Mouse (Mus musculus): Measurements from ENCODE around the gene Piezo1. TPM values are rescaled to one million over a fixed set of nuclear protein-coding genes. Genes with fewer than 3 reads are reported as not detected.

Piezo1 gene
- polyA plus RNA-seq, 1 experiment: 107 TPM

- Histone ChIP-seq H3ac (ENCODE audit: control insufficient read depth, insufficient read length, low read depth) (no peak overlapping the region), H3K79me3 (ENCODE audit: low read depth) (peaks cover 14% of the 10 kb centered on the region), H3K27me3 (ENCODE audit: control insufficient read depth, insufficient read depth, insufficient read length) (no peaks in the 10 kb centered on the region), H3K4me3 (ENCODE audit: insufficient read depth, poor library complexity, severe bottlenecking) (no peak overlapping the region), H3K79me2 (ENCODE audit: control insufficient read depth, insufficient read depth) (peaks cover 66% of the 10 kb centered on the region), H3K36me3 (ENCODE audit: control insufficient read depth, insufficient read depth) (peaks cover 11% of the 10 kb centered on the region)
- TF ChIP-seq CEBPB (IDR thresholded peaks at IDR 0.05; ENCODE audit: low read depth): no peak
Measured at GRCm38 (mm10) chr8:122512392-122512791, 38.7 kb downstream of the Piezo1 start.

GRCm38 (mm10) chr8:122511552-122511951 lies 39.6 kb downstream of the Piezo1 start:
- TF ChIP-seq CTCF (IDR thresholded peaks at IDR 0.05; ENCODE audit: control insufficient read depth, insufficient read depth, insufficient read length) (no peak), FOSL1 (IDR thresholded peaks at IDR 0.05; ENCODE audit: insufficient read depth, low read length, poor library complexity, severe bottlenecking) (no peak), MYOG (IDR thresholded peaks at IDR 0.05; ENCODE audit: control insufficient read depth, extremely low read depth, insufficient read length) (no peak), MAX (IDR thresholded peaks at IDR 0.05) (no peak), USF1 (IDR thresholded peaks at IDR 0.05; ENCODE audit: low read depth) (no peak), MYOD1 (IDR thresholded peaks at IDR 0.05; ENCODE audit: control insufficient read depth, insufficient read length, low read depth) (no peak), CEBPB (IDR thresholded peaks at IDR 0.05; ENCODE audit: low read depth) (no peak)
- no peak overlapping the region for H3ac ChIP-seq (ENCODE audit: control insufficient read depth, insufficient read length, low read depth)
- H3K79me2 ChIP-seq (ENCODE audit: control insufficient read depth, insufficient read depth): peaks cover 64% of the 10 kb centered on the region
- peaks cover 14% of the 10 kb centered on the region for H3K79me3 ChIP-seq (ENCODE audit: low read depth)
- no peaks in the 10 kb centered on the region for H3K27me3 ChIP-seq (ENCODE audit: control insufficient read depth, insufficient read depth, insufficient read length)
- peaks cover 13% of the 10 kb centered on the region for H3K36me3 ChIP-seq (ENCODE audit: control insufficient read depth, insufficient read depth)
- H3K4me3 ChIP-seq (ENCODE audit: insufficient read depth, poor library complexity, severe bottlenecking): no peak overlapping the region

GRCm38 (mm10) chr8:122500856-122501255 lies 50.3 kb downstream of the Piezo1 start:
- Histone ChIP-seq H3K4me3 (ENCODE audit: insufficient read depth, poor library complexity, severe bottlenecking) (no peak overlapping the region), H3K79me2 (ENCODE audit: control insufficient read depth, insufficient read depth) (no peaks in the 10 kb centered on the region), H3K79me3 (ENCODE audit: low read depth) (no peaks in the 10 kb centered on the region), H3K36me3 (ENCODE audit: control insufficient read depth, insufficient read depth) (peaks cover 44% of the 10 kb centered on the region), H3ac (ENCODE audit: control insufficient read depth, insufficient read length, low read depth) (no peak overlapping the region), H3K27me3 (ENCODE audit: control insufficient read depth, insufficient read depth, insufficient read length) (no peaks in the 10 kb centered on the region)
- TF ChIP-seq MAX (IDR thresholded peaks at IDR 0.05) (no peak), MYOG (IDR thresholded peaks at IDR 0.05; ENCODE audit: control insufficient read depth, extremely low read depth, insufficient read length) (no peak), CEBPB (IDR thresholded peaks at IDR 0.05; ENCODE audit: low read depth) (no peak), USF1 (IDR thresholded peaks at IDR 0.05; ENCODE audit: low read depth) (no peak), MYOD1 (IDR thresholded peaks at IDR 0.05; ENCODE audit: control insufficient read depth, insufficient read length, low read depth) (no peak), CTCF (IDR thresholded peaks at IDR 0.05; ENCODE audit: control insufficient read depth, insufficient read depth, insufficient read length) (peak; percentile 75)

GRCm38 (mm10) chr8:122497912-122498311 lies 53.2 kb downstream of the Piezo1 start:
- H3K36me3 ChIP-seq (ENCODE audit: control insufficient read depth, insufficient read depth): peaks cover 65% of the 10 kb centered on the region
- no peak overlapping the region for H3ac ChIP-seq (ENCODE audit: control insufficient read depth, insufficient read length, low read depth)
- H3K79me3 ChIP-seq (ENCODE audit: low read depth): no peaks in the 10 kb centered on the region
- H3K4me3 ChIP-seq (ENCODE audit: insufficient read depth, poor library complexity, severe bottlenecking): no peak overlapping the region
- H3K79me2 ChIP-seq (ENCODE audit: control insufficient read depth, insufficient read depth): no peaks in the 10 kb centered on the region
- TF ChIP-seq MAX (IDR thresholded peaks at IDR 0.05) (no peak), MYOD1 (IDR thresholded peaks at IDR 0.05; ENCODE audit: control insufficient read depth, insufficient read length, low read depth) (no peak), USF1 (IDR thresholded peaks at IDR 0.05; ENCODE audit: low read depth) (no peak), MYOG (IDR thresholded peaks at IDR 0.05; ENCODE audit: control insufficient read depth, extremely low read depth, insufficient read length) (no peak), FOSL1 (IDR thresholded peaks at IDR 0.05; ENCODE audit: insufficient read depth, low read length, poor library complexity, severe bottlenecking) (no peak), CEBPB (IDR thresholded peaks at IDR 0.05; ENCODE audit: low read depth) (no peak)
- H3K27me3 ChIP-seq (ENCODE audit: control insufficient read depth, insufficient read depth, insufficient read length): no peaks in the 10 kb centered on the region

GRCm38 (mm10) chr8:122497016-122497734 lies 54.0 kb downstream of the Piezo1 start:
- TF ChIP-seq MYOG (IDR thresholded peaks at IDR 0.05; ENCODE audit: control insufficient read depth, extremely low read depth, insufficient read length) (no peak), USF1 (IDR thresholded peaks at IDR 0.05; ENCODE audit: low read depth) (no peak), MAX (IDR thresholded peaks at IDR 0.05) (no peak), MYOD1 (IDR thresholded peaks at IDR 0.05; ENCODE audit: control insufficient read depth, insufficient read length, low read depth) (no peak), CEBPB (IDR thresholded peaks at IDR 0.05; ENCODE audit: low read depth) (no peak), CTCF (IDR thresholded peaks at IDR 0.05; ENCODE audit: control insufficient read depth, insufficient read depth, insufficient read length) (no peak), FOSL1 (IDR thresholded peaks at IDR 0.05; ENCODE audit: insufficient read depth, low read length, poor library complexity, severe bottlenecking) (no peak)
- Histone ChIP-seq H3K4me3 (ENCODE audit: insufficient read depth, poor library complexity, severe bottlenecking) (no peak overlapping the region), H3K36me3 (ENCODE audit: control insufficient read depth, insufficient read depth) (peaks cover 72% of the 10 kb centered on the region)

GRCm38 (mm10) chr8:122488387-122488786 lies 62.7 kb downstream of the Piezo1 start:
- Histone ChIP-seq H3K4me3 (ENCODE audit: insufficient read depth, poor library complexity, severe bottlenecking) (no peak overlapping the region), H3K79me2 (ENCODE audit: control insufficient read depth, insufficient read depth) (no peaks in the 10 kb centered on the region), H3K79me3 (ENCODE audit: low read depth) (no peaks in the 10 kb centered on the region), H3K27me3 (ENCODE audit: control insufficient read depth, insufficient read depth, insufficient read length) (no peaks in the 10 kb centered on the region), H3K36me3 (ENCODE audit: control insufficient read depth, insufficient read depth) (peaks cover 85% of the 10 kb centered on the region), H3ac (ENCODE audit: control insufficient read depth, insufficient read length, low read depth) (no peak overlapping the region)
- no peak for TF ChIP-seq USF1 (IDR thresholded peaks at IDR 0.05; ENCODE audit: low read depth)
- no peak for TF ChIP-seq MAX (IDR thresholded peaks at IDR 0.05)
- no peak for TF ChIP-seq MYOG (IDR thresholded peaks at IDR 0.05; ENCODE audit: control insufficient read depth, extremely low read depth, insufficient read length)
- TF ChIP-seq FOSL1 (IDR thresholded peaks at IDR 0.05; ENCODE audit: insufficient read depth, low read length, poor library complexity, severe bottlenecking): no peak
- TF ChIP-seq CEBPB (IDR thresholded peaks at IDR 0.05; ENCODE audit: low read depth): no peak
- TF ChIP-seq CTCF (IDR thresholded peaks at IDR 0.05; ENCODE audit: control insufficient read depth, insufficient read depth, insufficient read length): no peak
- no peak for TF ChIP-seq MYOD1 (IDR thresholded peaks at IDR 0.05; ENCODE audit: control insufficient read depth, insufficient read length, low read depth)

More at GRCm38 (mm10) chr8:122497016-122497734, 54.0 kb downstream of the Piezo1 start:
- no peaks in the 10 kb centered on the region for H3K79me3 ChIP-seq (ENCODE audit: low read depth)
- no peaks in the 10 kb centered on the region for H3K79me2 ChIP-seq (ENCODE audit: control insufficient read depth, insufficient read depth)
- no peaks in the 10 kb centered on the region for H3K27me3 ChIP-seq (ENCODE audit: control insufficient read depth, insufficient read depth, insufficient read length)
- no peak overlapping the region for H3ac ChIP-seq (ENCODE audit: control insufficient read depth, insufficient read length, low read depth)
